ENCODE assay signal across 10 mouse cellular contexts in genomic region chr12:77240839-77241238, GRCm38 (mm10). TPM values are rescaled to one million over a fixed set of nuclear protein-coding genes. Genes with fewer than 3 reads are reported as not detected.
A peak's percentile ranks its signal among the peaks of the same experiment; 100 is the strongest.
DNase-seq lines count a peak whose midpoint lies in the region; ATAC-seq lines count a peak whose summit lies in the region.
"Had no signal": no experiment of that assay in that cellular context is flagged by ENCODE, and none has a peak within 500 bp of the region (broad histone marks: within the 10 kb centered on the region; RNA-seq: fewer than 3 reads in every experiment).

No protein-coding gene starts in this region.

- 71% methylated on average over 1 of the region's 1 CpGs for WGBS in kidney, embryonic 16.5 days

- H3K9ac ChIP-seq in kidney, embryonic 16.5 days (replicated peaks; ENCODE audit: low read length) = no peak overlapping the region
- H3K9ac ChIP-seq: embryonic facial prominence, embryonic 15.5 days; limb, embryonic 13.5 days had no signal

- H3K27me3 ChIP-seq in kidney, embryonic 16.5 days (ENCODE audit: insufficient read depth, low read length) = no peaks in the 10 kb centered on the region
- H3K27me3 ChIP-seq: embryonic facial prominence, embryonic 15.5 days; limb, embryonic 13.5 days had no signal

- no peak overlapping the region for H3K4me2 ChIP-seq in kidney, embryonic 16.5 days (replicated peaks; ENCODE audit: low read depth, low read length)
- H3K4me2 ChIP-seq: embryonic facial prominence, embryonic 15.5 days had no signal

- no peak for ATAC-seq in kidney, embryonic 16.5 days (ENCODE audit: low FRiP score, low TSS enrichment)

- H3K4me3 ChIP-seq in kidney, embryonic 16.5 days (ENCODE audit: low read length) = no peak overlapping the region
- H3K4me3 ChIP-seq: embryonic facial prominence, embryonic 15.5 days had no signal

- peaks cover 8% of the 10 kb centered on the region; the same call in 1 of the 2 replicates for H3K4me1 ChIP-seq in kidney, embryonic 16.5 days (ENCODE audit: insufficient read depth, low read length)

- no peak overlapping the region for H3K27ac ChIP-seq in kidney, embryonic 16.5 days (ENCODE audit: low read length)
- H3K27ac ChIP-seq: embryonic facial prominence, embryonic 15.5 days; limb, embryonic 13.5 days had no signal

- H3K36me3 ChIP-seq in kidney, embryonic 16.5 days (ENCODE audit: insufficient read depth, low read length) = no peaks in the 10 kb centered on the region
- H3K36me3 ChIP-seq: embryonic facial prominence, embryonic 15.5 days; limb, embryonic 13.5 days had no signal

- peak; percentile 38 for DNase-seq in adrenal gland, postnatal 10 days
- no peak for DNase-seq in adrenal gland, adult 8-10 months
- peak; percentile 24 for DNase-seq in kidney, postnatal 14 days
- peak; percentile 34 for DNase-seq in Muller cell, postnatal 12 days (ENCODE audit: inconsistent ontology term)
- peak; percentile 53 for DNase-seq in lung, postnatal 10 days
- no peak for DNase-seq in right cerebral cortex, postnatal 4 days
- DNase-seq in spleen, postnatal 14 days (ENCODE audit: low spot score in 2 of 2) = no peak

- H3K9me3 ChIP-seq in kidney, embryonic 16.5 days (ENCODE audit: low read length) = no peaks in the 10 kb centered on the region
- H3K9me3 ChIP-seq: embryonic facial prominence, embryonic 15.5 days; limb, embryonic 13.5 days had no signal

RNA-seq across cellular contexts. Expression of gene Fut8, which starts 2.9 kb away (rescaled TPM):
- 10 to 100 TPM; 44.1 to 50.4 TPM for total RNA-seq in adrenal gland, postnatal 10 days (2021)
- 10 to 100 TPM; 38.1 to 45.6 (median 39.2) TPM for total RNA-seq in adrenal gland, adult 8-10 months (2022)
- polyA plus RNA-seq in kidney, embryonic 16.5 days (2015; fragmentation: Nextera tagmentation; extraction: Ambion mirVana) = 24.3 and 25.4 TPM in 2 replicates

Comparison
In these comparisons a context has a peak if more than half of its experiments do, and no peak if none do; other contexts are left out.
1. DNase-seq: peak in adrenal gland, postnatal 10 days (single experiment), kidney, postnatal 14 days (single experiment), Muller cell, postnatal 12 days (single experiment) and lung, postnatal 10 days (single experiment); none in adrenal gland, adult 8-10 months (single experiment), right cerebral cortex, postnatal 4 days (single experiment) and spleen, postnatal 14 days (0 of 2).